Mouse (Mus musculus) thymus, adult 2 months (tissue): Measurements from ENCODE around the gene Mboat7. TPM values are rescaled to one million over a fixed set of nuclear protein-coding genes. Genes with fewer than 3 reads are reported as not detected.
"Not testable (repeated sequence)": the region's sequence is repeated elsewhere in the genome, so short reads cannot be mapped to it uniquely, and the experiment has no call there.

Experiments
- DNase-seq: peaks from one replicate; pipeline ENCODE4 v3.0.0; 2021
- H3K27ac ChIP-seq: fragments of 200-500 bp; 2 replicates; pipeline ENCODE4 v1.5.1; 2012; ENCODE audit warnings: low read length, control low read depth; ENCODE audit not compliant: control insufficient read depth, insufficient read depth
- H3K27me3 ChIP-seq: fragments of 200-500 bp; 2 replicates; pipeline ENCODE4 v1.6.1; 2012; ENCODE audit warnings: mild to moderate bottlenecking, low read length, moderate library complexity, mixed read lengths; ENCODE audit not compliant: control insufficient read depth, insufficient read depth
- H3K36me3 ChIP-seq: fragments of 200-500 bp; 2 replicates; pipeline ENCODE4 v1.6.1; 2012; ENCODE audit warnings: mild to moderate bottlenecking, low read length, moderate library complexity; ENCODE audit not compliant: control insufficient read depth, insufficient read depth
- H3K4me1 ChIP-seq: fragments of 200-500 bp; replicated peaks from 2 replicates; pipeline ENCODE4 v1.6.1; 2012; ENCODE audit warnings: low read length; ENCODE audit not compliant: control insufficient read depth, insufficient read depth
- H3K4me3 ChIP-seq: fragments of 200-500 bp; 2 replicates; pipeline ENCODE4 v1.5.1; 2012; ENCODE audit warnings: mild to moderate bottlenecking, low read length, control low read depth, moderate library complexity; ENCODE audit not compliant: control insufficient read depth, insufficient read depth
- CTCF ChIP-seq: fragments of 200-500 bp; IDR thresholded peaks from 2 replicates; pipeline ENCODE4 v1.5.1; 2012; ENCODE audit warnings: mild to moderate bottlenecking, control low read depth, low read length, moderate library complexity, borderline replicate concordance; ENCODE audit not compliant: control insufficient read depth, poor library complexity, insufficient read depth; ENCODE audit errors: extremely low read depth
- POLR2A ChIP-seq: fragments of 200-500 bp; IDR thresholded peaks from 2 replicates; pipeline ENCODE4 v1.6.1; 2012; ENCODE audit warnings: mild to moderate bottlenecking, low read length, control low read depth, moderate library complexity; ENCODE audit not compliant: control insufficient read depth, poor library complexity, insufficient read depth; ENCODE audit errors: extremely low read depth
- WGBS: fragments of 180-500 bp; shearing (Covaris S2); methylation state at CpG from one replicate; pipeline ENCODE4 v1.1.7; 2018; 5-methylcytosine and 5-hydroxymethylcytosine counted together
- polyA plus RNA-seq: library from polyadenylated mRNA; depleted of rRNA; stranded (reverse); fragments of >200 nt; gene quantifications from 2 replicates; pipeline ENCODE4 v1.2.3, GENCODE M21; 2012; rRNA removed

Mboat7 gene
- 75.5 and 82.5 TPM in 2 replicates for polyA plus RNA-seq

- WGBS = under 1% methylated on average over 55 of the region's 55 CpGs
- no peaks in the 10 kb centered on the region for H3K27me3 ChIP-seq
- no peaks in the 10 kb centered on the region for H3K36me3 ChIP-seq
- peak; percentile 99 for DNase-seq
- H3K4me3 ChIP-seq = peak within 1 kb of the TSS; percentile 69
- peak within 1 kb of the TSS; percentile 77 for H3K27ac ChIP-seq
- peaks cover 16% of the 10 kb centered on the region for H3K4me1 ChIP-seq
- peak; percentile 50; the same call in 1 of the 2 replicates for TF ChIP-seq POLR2A
- 0 out of 2 replicates have a peak, but pooled peaks have one; percentile 21 for TF ChIP-seq CTCF
Observed at GRCm38 (mm10) chr7:3692987-3693808, at the start of gene Mboat7. Mboat7 (minus strand) TSS chr7:3693523.

DNA sequence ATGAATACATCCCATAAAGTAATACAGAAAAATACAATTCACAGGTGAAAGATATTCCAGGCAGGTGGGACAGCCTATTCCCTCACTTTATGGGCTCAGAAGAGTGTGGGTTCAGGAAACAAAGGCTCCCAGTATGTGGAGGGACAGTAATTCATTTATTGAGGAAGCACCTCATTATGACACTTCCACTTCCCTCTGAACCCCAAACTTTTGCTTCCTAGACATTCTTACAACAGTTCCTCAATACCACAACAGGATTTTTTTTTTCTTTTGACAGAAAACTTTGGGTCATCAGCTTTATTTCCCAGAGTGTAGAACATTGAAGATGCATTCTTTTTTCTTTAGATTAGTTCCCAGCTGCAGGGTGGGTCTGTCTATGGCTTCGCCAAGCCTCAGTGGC, 39.4 kb upstream of the Mboat7 start:
- not testable (repeated sequence) for DNase-seq, H3K27ac ChIP-seq, H3K27me3 ChIP-seq, H3K4me1 ChIP-seq, H3K36me3 ChIP-seq, H3K4me3 ChIP-seq
- WGBS = no CpG with 5 or more reads among the region's 1 CpGs

DNA sequence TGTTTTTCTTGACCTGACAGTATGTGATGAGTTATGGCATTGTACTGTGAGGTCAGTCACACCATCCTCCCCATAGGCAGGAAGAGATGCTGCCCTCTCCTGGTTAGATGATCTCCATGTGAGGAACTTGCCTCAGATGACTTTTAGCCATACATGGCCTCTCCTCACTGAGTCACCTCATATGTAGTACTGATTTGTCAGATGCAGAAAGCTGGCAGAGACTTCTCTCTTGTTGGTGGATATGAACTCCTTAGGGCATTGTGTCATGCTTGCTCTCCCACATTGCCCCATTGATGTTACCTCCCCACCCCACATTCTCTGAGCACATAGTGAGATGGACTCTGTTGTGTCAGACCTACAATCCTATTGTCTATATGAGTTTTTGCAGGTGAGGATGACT, 32.1 kb upstream of the Mboat7 start:
- not testable (repeated sequence) for H3K4me3 ChIP-seq, H3K4me1 ChIP-seq, H3K27ac ChIP-seq, H3K27me3 ChIP-seq, H3K36me3 ChIP-seq, DNase-seq

DNA sequence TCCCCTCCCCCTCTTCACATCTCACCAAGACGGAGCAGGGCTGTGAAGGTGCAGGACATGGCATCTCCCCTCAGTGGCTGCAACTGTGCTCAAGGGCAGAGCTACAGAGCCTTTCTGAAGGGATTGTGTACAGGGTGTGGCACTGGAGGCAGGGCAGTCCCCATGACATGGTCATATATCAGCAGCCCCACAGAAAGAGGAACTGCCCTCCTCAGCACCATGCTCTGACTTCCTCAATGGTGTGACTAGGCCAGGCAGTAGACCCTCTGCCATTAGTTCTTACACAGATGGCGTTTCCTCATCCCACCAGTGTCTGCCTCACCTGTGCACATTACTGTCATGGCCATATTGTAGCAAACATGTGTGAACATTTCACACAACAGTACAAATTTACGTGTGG, 26.9 kb upstream of the Mboat7 start, which contains the start of gene Pirb:
Gene Pirb, minus strand, starts transcription at position 124 of the 400 bp plus-strand sequence.
- H3K27ac ChIP-seq, H3K4me3 ChIP-seq, H3K4me1 ChIP-seq, H3K27me3 ChIP-seq, DNase-seq, H3K36me3 ChIP-seq: not testable (repeated sequence)
- WGBS = 47% methylated on average over 1 of the region's 3 CpGs

GRCm38 (mm10) chr7:3715249-3715648, 21.9 kb upstream of the Mboat7 start:
- Histone ChIP-seq H3K36me3 (no peaks in the 10 kb centered on the region), H3K4me3 (no peak overlapping the region), H3K27ac (no peak overlapping the region), H3K4me1 (no peaks in the 10 kb centered on the region), H3K27me3 (no peaks in the 10 kb centered on the region)
- TF ChIP-seq CTCF (no peak), POLR2A (no peak)
- 32% methylated on average over 1 of the region's 1 CpGs for WGBS
- DNase-seq = no peak

- H3K27me3 ChIP-seq = no peaks in the 10 kb centered on the region
- H3K36me3 ChIP-seq = peaks cover 9% of the 10 kb centered on the region
- H3K4me3 ChIP-seq = no peak overlapping the region
- no peak for DNase-seq
- 80% methylated on average over 5 of the region's 5 CpGs for WGBS
- no peak for TF ChIP-seq POLR2A
- TF ChIP-seq CTCF = no peak
- H3K4me1 ChIP-seq = no peaks in the 10 kb centered on the region
- H3K27ac ChIP-seq = no peak overlapping the region
Observed at GRCm38 (mm10) chr7:3712264-3712942, 19.1 kb upstream of the Mboat7 start.

GRCm38 (mm10) chr7:3709000-3709399, 15.7 kb upstream of the Mboat7 start:
- H3K4me3 ChIP-seq = no peak overlapping the region
- WGBS = 95% methylated on average over 1 of the region's 1 CpGs
- H3K36me3 ChIP-seq = peaks cover 31% of the 10 kb centered on the region
- H3K4me1 ChIP-seq = peaks cover 10% of the 10 kb centered on the region
- H3K27ac ChIP-seq = no peak overlapping the region
- DNase-seq = no peak
- TF ChIP-seq CTCF (no peak), POLR2A (no peak)
- no peaks in the 10 kb centered on the region for H3K27me3 ChIP-seq

DNA sequence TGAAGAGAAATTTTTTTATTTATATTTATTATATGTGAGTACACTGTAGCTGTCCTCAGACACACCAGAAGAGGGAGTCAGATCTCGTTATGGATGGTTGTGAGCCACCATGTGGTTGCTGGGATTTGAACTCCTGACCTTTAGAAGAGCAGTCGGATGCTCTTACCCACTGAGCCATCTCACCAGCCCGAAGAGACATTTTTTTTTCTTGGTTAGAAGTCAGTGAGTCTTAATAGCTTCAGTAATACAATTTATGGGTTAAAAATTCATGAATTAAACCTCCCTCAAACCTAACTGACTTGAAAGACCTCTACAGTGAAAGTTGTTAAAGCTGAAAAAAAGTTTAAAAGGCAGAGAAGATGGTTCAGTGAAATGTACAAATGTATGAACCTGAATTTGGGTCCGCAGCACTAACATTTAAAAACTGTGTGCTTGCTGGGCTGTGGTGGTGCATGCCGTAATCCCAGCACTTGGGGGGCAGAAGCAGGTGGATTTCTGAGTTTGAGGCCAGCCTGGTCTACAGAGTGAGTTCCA, 15.2 kb upstream of the Mboat7 start:
- H3K27me3 ChIP-seq, DNase-seq, H3K27ac ChIP-seq, H3K4me3 ChIP-seq: not testable (repeated sequence)
- 74% methylated on average over 5 of the region's 5 CpGs for WGBS
- Histone ChIP-seq H3K36me3 (peaks cover 31% of the 10 kb centered on the region), H3K4me1 (peaks cover 10% of the 10 kb centered on the region)
